Mouse (Mus musculus) midbrain, embryonic 11.5 days (tissue): Measurements from ENCODE around the gene Olfr1000. TPM values are rescaled to one million over a fixed set of nuclear protein-coding genes. Genes with fewer than 3 reads are reported as not detected.
"Not testable (repeated sequence)": the region's sequence is repeated elsewhere in the genome, so short reads cannot be mapped to it uniquely, and the experiment has no call there.

Experiments
- ATAC-seq: fragments of 200-750 bp; cut with Nextera tagmentation; 2 replicates; pipeline ENCODE4 v1.8.0; 2017; ENCODE audit warnings: moderate TSS enrichment, moderate library complexity; ENCODE audit not compliant: low FRiP score
- DNase-seq: peaks from one replicate; pipeline ENCODE4 v3.0.0; 2015; ENCODE audit warnings: low spot score; ENCODE audit errors: missing footprints
- H3K27ac ChIP-seq: fragments of 300-500 bp; sonication (generic); 2 replicates; pipeline ENCODE4 v1.5.1; 2014; ENCODE audit warnings: low read depth, low read length
- H3K27me3 ChIP-seq: fragments of 300-500 bp; sonication (generic); 2 replicates; pipeline ENCODE4 v1.6.1; 2014; ENCODE audit warnings: mild to moderate bottlenecking, low read length, moderate library complexity, mixed read lengths; ENCODE audit not compliant: control insufficient read depth, insufficient read depth
- H3K36me3 ChIP-seq: fragments of 300-500 bp; sonication (generic); 2 replicates; pipeline ENCODE4 v1.6.1; 2014; ENCODE audit warnings: mild to moderate bottlenecking, low read length, moderate library complexity, mixed read lengths; ENCODE audit not compliant: control insufficient read depth, insufficient read depth
- H3K4me1 ChIP-seq: fragments of 300-500 bp; sonication (generic); 2 replicates; pipeline ENCODE4 v1.6.1; 2014; ENCODE audit warnings: low read length; ENCODE audit not compliant: control insufficient read depth, insufficient read depth
- H3K4me2 ChIP-seq: fragments of 300-500 bp; sonication (generic); 2 replicates; pipeline ENCODE4 v1.6.1; 2014; ENCODE audit warnings: mild to moderate bottlenecking, moderate library complexity
- H3K4me3 ChIP-seq: fragments of 300-500 bp; sonication (generic); 2 replicates; pipeline ENCODE4 v1.5.1; 2014; ENCODE audit warnings: low read depth, low read length
- H3K9ac ChIP-seq: fragments of 300-500 bp; sonication (generic); 2 replicates; pipeline ENCODE4 v1.6.1; 2014; ENCODE audit warnings: low read length
- H3K9me3 ChIP-seq: fragments of 300-500 bp; sonication (generic); 2 replicates; pipeline ENCODE4 v1.6.1; 2016; ENCODE audit warnings: low read length; ENCODE audit not compliant: control insufficient read depth
- WGBS: fragments of 180-500 bp; shearing (Covaris S2); extraction: QIAGEN DNeasy Blood & Tissue Kit; methylation state at CpG from one replicate; pipeline ENCODE4 v1.1.7; 2014; 5-methylcytosine and 5-hydroxymethylcytosine counted together
- polyA plus RNA-seq: library from polyadenylated mRNA; unstranded; fragments of >200 nt; fragmentation: Nextera tagmentation; extraction: Ambion mirVana; gene quantifications from 2 replicates; pipeline ENCODE4 v1.2.1, GENCODE M21; 2014

The Olfr1000 gene
- not detected in 2 replicates for polyA plus RNA-seq

- no peak within 1 kb of the TSS for H3K4me3 ChIP-seq
- H3K9me3 ChIP-seq: no peaks in the 10 kb centered on the region
- H3K4me2 ChIP-seq: no peak within 1 kb of the TSS
- DNase-seq: no peak
- no peak for ATAC-seq
- no peak within 1 kb of the TSS for H3K9ac ChIP-seq
- no peak within 1 kb of the TSS for H3K27ac ChIP-seq
- WGBS: 83% methylated on average over 1 of the region's 1 CpGs
- no peaks in the 10 kb centered on the region for H3K36me3 ChIP-seq
- no peaks in the 10 kb centered on the region for H3K4me1 ChIP-seq
- H3K27me3 ChIP-seq: no peaks in the 10 kb centered on the region
Measured at GRCm38 (mm10) chr2:85611803-85612202, at the start of gene Olfr1000. Gene Olfr1000 (minus strand): TSS chr2:85611903.

GRCm38 (mm10) chr2:85650604-85651003 lies 38.9 kb upstream of the Olfr1000 start, which contains the start of gene Olfr1002:
Gene Olfr1002 (minus strand): TSS chr2:85650704.
- Histone ChIP-seq H3K4me3 (no peak within 1 kb of the TSS), H3K9me3 (no peaks in the 10 kb centered on the region), H3K27ac (no peak within 1 kb of the TSS), H3K4me1 (no peaks in the 10 kb centered on the region), H3K27me3 (no peaks in the 10 kb centered on the region), H3K9ac (no peak within 1 kb of the TSS), H3K36me3 (no peaks in the 10 kb centered on the region), H3K4me2 (no peak within 1 kb of the TSS)
- ATAC-seq (no peak), DNase-seq (no peak)
- WGBS: 88% methylated on average over 1 of the region's 1 CpGs

GRCm38 (mm10) chr2:85588648-85589047 lies 23.1 kb downstream of the Olfr1000 start, which contains the start of gene Olfr998:
Gene Olfr998 (plus strand): TSS chr2:85588948.
- not testable (repeated sequence) for ATAC-seq, DNase-seq

GRCm38 (mm10) chr2:85578915-85579314 lies 32.8 kb downstream of the Olfr1000 start, which contains the start of gene Olfr996:
Gene Olfr996 (plus strand): TSS chr2:85579215.
- Histone ChIP-seq H3K36me3 (no peaks in the 10 kb centered on the region), H3K4me3 (no peak within 1 kb of the TSS), H3K27me3 (no peaks in the 10 kb centered on the region), H3K4me2 (no peak within 1 kb of the TSS), H3K9me3 (no peaks in the 10 kb centered on the region), H3K4me1 (no peaks in the 10 kb centered on the region), H3K27ac (no peak within 1 kb of the TSS), H3K9ac (no peak within 1 kb of the TSS)
- ATAC-seq: no peak
- DNase-seq: no peak

More at GRCm38 (mm10) chr2:85588648-85589047, 23.1 kb downstream of the Olfr1000 start, which contains the start of gene Olfr998:
- H3K36me3 ChIP-seq, H3K9me3 ChIP-seq, H3K27me3 ChIP-seq, H3K9ac ChIP-seq, H3K4me2 ChIP-seq, H3K4me3 ChIP-seq, H3K27ac ChIP-seq, H3K4me1 ChIP-seq: not testable (repeated sequence)
- 76% methylated on average over 2 of the region's 2 CpGs for WGBS

- no peak overlapping the region for H3K27ac ChIP-seq
- no peaks in the 10 kb centered on the region for H3K9me3 ChIP-seq
- no peak overlapping the region for H3K4me3 ChIP-seq
- peak; percentile 70 for ATAC-seq
- 26% methylated on average over 4 of the region's 4 CpGs for whole genome bisulfite sequencing
- H3K4me1 ChIP-seq: no peaks in the 10 kb centered on the region
- H3K4me2 ChIP-seq: no peak overlapping the region
- H3K36me3 ChIP-seq: no peaks in the 10 kb centered on the region
- no peak overlapping the region for H3K9ac ChIP-seq
- DNase-seq: peak; percentile 84
- H3K27me3 ChIP-seq: no peaks in the 10 kb centered on the region
Measured at GRCm38 (mm10) chr2:85561187-85561586, 50.5 kb downstream of the Olfr1000 start.

- WGBS: 76% methylated on average over 4 of the region's 4 CpGs
- DNase-seq (no peak), ATAC-seq (no peak)
- Histone ChIP-seq H3K4me2 (no peak overlapping the region), H3K27ac (no peak overlapping the region), H3K27me3 (no peaks in the 10 kb centered on the region), H3K9me3 (no peaks in the 10 kb centered on the region), H3K36me3 (no peaks in the 10 kb centered on the region), H3K4me1 (no peaks in the 10 kb centered on the region), H3K9ac (no peak overlapping the region), H3K4me3 (no peak overlapping the region)
Measured at GRCm38 (mm10) chr2:85560226-85560625, 51.5 kb downstream of the Olfr1000 start.

Other genes starting within 250 kb of the Olfr1000 start
- not detected in 2 replicates for gene Olfr988, start 248.7 kb downstream of the Olfr1000 start, polyA plus RNA-seq
- gene Olfr992, start 202.4 kb downstream of the Olfr1000 start, polyA plus RNA-seq: not detected in 2 replicates
- not detected in 2 replicates for gene Olfr993, start 197.0 kb downstream of the Olfr1000 start, polyA plus RNA-seq
- not detected in 2 replicates for gene Olfr994, start 175.5 kb downstream of the Olfr1000 start, polyA plus RNA-seq
- gene Olfr995, start 168.3 kb downstream of the Olfr1000 start, polyA plus RNA-seq: not detected in 2 replicates
- not detected in 2 replicates for gene 4833423E24Rik, start 92.9 kb downstream of the Olfr1000 start, polyA plus RNA-seq
- gene Olfr996, start 32.7 kb downstream of the Olfr1000 start, polyA plus RNA-seq: not detected in 2 replicates
- not detected in 2 replicates for gene Olfr998, start 23.0 kb downstream of the Olfr1000 start, polyA plus RNA-seq
- gene Olfr1002, start 38.8 kb upstream of the Olfr1000 start, polyA plus RNA-seq: not detected in 2 replicates
- gene Olfr154, start 52.6 kb upstream of the Olfr1000 start, polyA plus RNA-seq: not detected in 2 replicates
- not detected in 2 replicates for gene Olfr1006, start 66.9 kb upstream of the Olfr1000 start, polyA plus RNA-seq
- not detected in 2 replicates for gene Olfr1008, start 77.5 kb upstream of the Olfr1000 start, polyA plus RNA-seq
- not detected in 2 replicates for gene Olfr1009, start 103.5 kb upstream of the Olfr1000 start, polyA plus RNA-seq
- not detected in 2 replicates for gene Olfr1012, start 150.9 kb upstream of the Olfr1000 start, polyA plus RNA-seq
- not detected in 2 replicates for gene Olfr1013, start 155.2 kb upstream of the Olfr1000 start, polyA plus RNA-seq
- gene Olfr1014, start 160.8 kb upstream of the Olfr1000 start, polyA plus RNA-seq: not detected in 2 replicates
- not detected in 2 replicates for gene Olfr1015, start 170.1 kb upstream of the Olfr1000 start, polyA plus RNA-seq
- gene Olfr1016, start 190.6 kb upstream of the Olfr1000 start, polyA plus RNA-seq: not detected in 2 replicates
- gene Olfr1018, start 206.6 kb upstream of the Olfr1000 start, polyA plus RNA-seq: not detected in 2 replicates
- not detected in 2 replicates for gene Olfr1019, start 233.6 kb upstream of the Olfr1000 start, polyA plus RNA-seq
- gene Olfr1020, start 235.1 kb upstream of the Olfr1000 start, polyA plus RNA-seq: not detected in 2 replicates